Mouse (Mus musculus): ENCODE data around the gene Fam205a4. TPM values are rescaled to one million over a fixed set of nuclear protein-coding genes. Genes with fewer than 3 reads are reported as not detected.
"Not testable (repeated sequence)": the region's sequence is repeated elsewhere in the genome, so short reads cannot be mapped to it uniquely, and the experiment has no call there.

The Fam205a4 gene
- 1.5 and 1.6 TPM in 2 replicates for polyA plus RNA-seq (2015; fragmentation: Nextera tagmentation; extraction: Ambion mirVana)

- H3K36me3 ChIP-seq; H3K4me1 ChIP-seq; H3K27ac ChIP-seq (replicated peaks); H3K9me3 ChIP-seq (replicated peaks); H3K9ac ChIP-seq (replicated peaks); H3K27me3 ChIP-seq (replicated peaks); ATAC-seq (ENCODE audit: low FRiP score); H3K4me2 ChIP-seq; H3K4me3 ChIP-seq (replicated peaks): not testable (repeated sequence)
- no CpG with 5 or more reads among the region's 1 CpGs for WGBS
Observed at GRCm38 (mm10) chr4:41965758-41966157, at the start of gene Fam205a4. TSS of gene Fam205a4 (plus strand) at chr4:41966058.

GRCm38 (mm10) chr4:41941272-41941671, 24.6 kb upstream of the Fam205a4 start, which contains the start of gene Gm20878:
TSS of gene Gm20878 (plus strand) at chr4:41941572.
- H3K4me2 ChIP-seq; H3K4me3 ChIP-seq (replicated peaks); H3K27me3 ChIP-seq (replicated peaks); H3K9me3 ChIP-seq (replicated peaks); ATAC-seq (ENCODE audit: low FRiP score); H3K27ac ChIP-seq (replicated peaks); H3K36me3 ChIP-seq; H3K4me1 ChIP-seq; H3K9ac ChIP-seq (replicated peaks): not testable (repeated sequence)
- WGBS, result no CpG with 5 or more reads among the region's 8 CpGs

Other genes starting within 250 kb of the Fam205a4 start
- 271 and 320 TPM in 2 replicates for gene Dctn3, start 242.9 kb upstream of the Fam205a4 start, polyA plus RNA-seq (2015; fragmentation: Nextera tagmentation; extraction: Ambion mirVana)
- gene Arid3c, start 234.9 kb upstream of the Fam205a4 start, polyA plus RNA-seq (2015; fragmentation: Nextera tagmentation; extraction: Ambion mirVana), result 1.1 and 1.6 TPM in 2 replicates
- 48.4 and 54.8 TPM in 2 replicates for gene Galt, start 210.8 kb upstream of the Fam205a4 start, polyA plus RNA-seq (2015; fragmentation: Nextera tagmentation; extraction: Ambion mirVana)
- 92.1 and 97.3 TPM in 2 replicates for gene Sigmar1, start 209.9 kb upstream of the Fam205a4 start, polyA plus RNA-seq (2015; fragmentation: Nextera tagmentation; extraction: Ambion mirVana)
- gene Ccl27a, start 191.8 kb upstream of the Fam205a4 start, polyA plus RNA-seq (2015; fragmentation: Nextera tagmentation; extraction: Ambion mirVana), result 213 and 281 TPM in 2 replicates
- gene Gm21541, start 62.4 kb upstream of the Fam205a4 start, polyA plus RNA-seq (2015; fragmentation: Nextera tagmentation; extraction: Ambion mirVana), result 4.0 TPM in 1 of 2 replicates, not detected in the other
- gene Gm20878, start 24.5 kb upstream of the Fam205a4 start, polyA plus RNA-seq (2015; fragmentation: Nextera tagmentation; extraction: Ambion mirVana), result 10.5 and 11.7 TPM in 2 replicates
- gene Gm21093, start 68.7 kb downstream of the Fam205a4 start, polyA plus RNA-seq (2015; fragmentation: Nextera tagmentation; extraction: Ambion mirVana), result not detected in 2 replicates
- gene Gm3893, start 125.1 kb downstream of the Fam205a4 start, polyA plus RNA-seq (2015; fragmentation: Nextera tagmentation; extraction: Ambion mirVana), result not detected in 2 replicates
- gene Gm13304, start 148.8 kb downstream of the Fam205a4 start, polyA plus RNA-seq (2015; fragmentation: Nextera tagmentation; extraction: Ambion mirVana), result not detected in 2 replicates
- 3.2 and 4.3 TPM in 2 replicates for gene Gm13306, start 187.4 kb downstream of the Fam205a4 start, polyA plus RNA-seq (2015; fragmentation: Nextera tagmentation; extraction: Ambion mirVana)
- gene Gm13305, start 202.5 kb downstream of the Fam205a4 start, polyA plus RNA-seq (2015; fragmentation: Nextera tagmentation; extraction: Ambion mirVana), result 0.79 TPM in 1 of 2 replicates, not detected in the other

Data from neural tube, embryonic 15.5 days (tissue).